17 mouse cellular contexts compared by ENCODE assay signal in the genomic region with DNA sequence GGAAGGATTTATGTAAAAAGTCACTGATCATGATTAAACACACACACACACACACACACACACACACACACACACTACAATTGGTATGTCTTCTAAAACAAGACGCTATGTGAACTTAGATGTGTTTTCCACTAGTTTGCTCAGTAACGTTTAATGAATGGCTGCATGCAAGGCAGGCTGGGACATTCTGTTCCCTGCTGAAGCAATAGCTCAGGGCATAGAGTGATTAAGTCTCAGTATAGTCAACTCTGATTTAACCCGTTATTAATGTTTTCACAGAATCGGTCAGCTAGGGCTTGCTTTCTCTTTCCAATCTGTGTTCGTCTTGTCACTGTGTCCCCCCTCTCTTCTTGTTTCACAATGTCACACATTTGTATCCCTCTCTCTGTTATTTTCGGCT.
"Had no signal": no experiment of that assay in that cellular context is flagged by ENCODE, and none has a peak within 500 bp of the region (broad histone marks: within the 10 kb centered on the region; RNA-seq: fewer than 3 reads in every experiment).

No protein-coding gene starts in this region.

- H3K4me3 ChIP-seq: intestine, embryonic 15.5 days; left cerebral cortex, adult 2 months; liver, embryonic 13.5 days; megakaryocyte, embryonic 14.5 days; midbrain, embryonic 10.5 days; midbrain, embryonic 13.5 days; myocyte; neural tube, embryonic 13.5 days; stomach, embryonic 15.5 days had no signal

- H3K27ac ChIP-seq: intestine, embryonic 15.5 days; left cerebral cortex, adult 2 months; liver, embryonic 13.5 days; midbrain, embryonic 10.5 days; stomach, embryonic 15.5 days had no signal

- H3K9ac ChIP-seq: intestine, embryonic 15.5 days; liver, embryonic 13.5 days; lung, embryonic 14.5 days; midbrain, embryonic 13.5 days; neural tube, embryonic 13.5 days; stomach, embryonic 15.5 days had no signal

- ATAC-seq: intestine, embryonic 15.5 days; midbrain, embryonic 13.5 days; midbrain, embryonic 16.5 days had no signal

- DNase-seq: kidney, adult 11 months; layer of hippocampus, postnatal 36 days; liver, embryonic 13.5 days; retina, postnatal 1 day; right cerebral cortex, postnatal 25 days; spleen, adult 18-20 months; thymus, postnatal 25 days had no signal

- H3K27me3 ChIP-seq: intestine, embryonic 15.5 days; liver, embryonic 13.5 days; megakaryocyte, embryonic 14.5 days; midbrain, embryonic 13.5 days; neural tube, embryonic 13.5 days; stomach, embryonic 15.5 days had no signal

- H3K4me1 ChIP-seq: intestine, embryonic 15.5 days; megakaryocyte, embryonic 14.5 days; midbrain, embryonic 10.5 days; midbrain, embryonic 13.5 days; stomach, embryonic 15.5 days had no signal

- H3K9me3 ChIP-seq: intestine, embryonic 15.5 days; liver, embryonic 13.5 days; megakaryocyte, embryonic 14.5 days; midbrain, embryonic 10.5 days; midbrain, embryonic 13.5 days; neural tube, embryonic 13.5 days; stomach, embryonic 15.5 days had no signal

- H3K36me3 ChIP-seq: neural tube, embryonic 13.5 days had no signal

- H3K4me2 ChIP-seq: intestine, embryonic 15.5 days; liver, embryonic 13.5 days; lung, embryonic 14.5 days; midbrain, embryonic 13.5 days; stomach, embryonic 15.5 days had no signal
